Mouse (Mus musculus) heart, adult 8-10 months (tissue): ENCODE measurements around the gene Mrps6. TPM values are rescaled to one million over a fixed set of nuclear protein-coding genes. Genes with fewer than 3 reads are reported as not detected.

Source experiments
- DNase-seq: peaks from one replicate; pipeline ENCODE4 v3.0.0; 2022; ENCODE audit warnings: low spot score
- total RNA-seq, 4 experiments: library from RNA; stranded (reverse); gene quantifications; 2 replicates each; pipeline ENCODE4 v1.2.4; 2022

Gene Mrps6
- total RNA-seq, 4 experiments from 2014 or later: 57.6 to 68.6 (median 66.3) TPM

- no peak for DNase-seq
Measured at GRCm38 (mm10) chr16:92120899-92121531, 62.9 kb downstream of the Mrps6 start.

GRCm38 (mm10) chr16:92127226-92127625 lies 69.2 kb downstream of the Mrps6 start:
- DNase-seq: no peak

- no peak for DNase-seq
Measured at GRCm38 (mm10) chr16:92127666-92128065, 69.6 kb downstream of the Mrps6 start.

- no peak for DNase-seq
Measured at GRCm38 (mm10) chr16:92129843-92130242, 71.8 kb downstream of the Mrps6 start.

- no peak for DNase-seq
Measured at GRCm38 (mm10) chr16:92132511-92132910, 74.4 kb downstream of the Mrps6 start.

- no peak for DNase-seq
Measured at GRCm38 (mm10) chr16:92134148-92134764, 76.2 kb downstream of the Mrps6 start.

- DNase-seq: no peak
Measured at GRCm38 (mm10) chr16:92136275-92136674, 78.2 kb downstream of the Mrps6 start.

- DNase-seq: no peak
Measured at GRCm38 (mm10) chr16:92139386-92140261, 81.6 kb downstream of the Mrps6 start.

GRCm38 (mm10) chr16:92140328-92140727 lies 82.3 kb downstream of the Mrps6 start:
- no peak for DNase-seq

GRCm38 (mm10) chr16:92141021-92141420 lies 83.0 kb downstream of the Mrps6 start:
- DNase-seq: no peak

- no peak for DNase-seq
Measured at GRCm38 (mm10) chr16:92142426-92143012, 84.4 kb downstream of the Mrps6 start.

GRCm38 (mm10) chr16:92147631-92148366 lies 89.7 kb downstream of the Mrps6 start:
- DNase-seq: no peak

- DNase-seq: no peak
Measured at GRCm38 (mm10) chr16:92148367-92148728, 90.3 kb downstream of the Mrps6 start.

- no peak for DNase-seq
Measured at GRCm38 (mm10) chr16:92150975-92151374, 92.9 kb downstream of the Mrps6 start.

- DNase-seq: no peak
Measured at GRCm38 (mm10) chr16:92158021-92158455, 100.0 kb downstream of the Mrps6 start.

GRCm38 (mm10) chr16:92158461-92159091 lies 100.5 kb downstream of the Mrps6 start:
- no peak for DNase-seq

GRCm38 (mm10) chr16:92159114-92159513 lies 101.0 kb downstream of the Mrps6 start:
- no peak for DNase-seq
